Mouse (Mus musculus) heart, postnatal 10 days (tissue): ENCODE results near the gene Cfap58. TPM values are rescaled to one million over a fixed set of nuclear protein-coding genes. Genes with fewer than 3 reads are reported as not detected.
A peak's percentile ranks its signal among the peaks of the same experiment; 100 is the strongest.

Source experiments
- DNase-seq, 2 experiments: peaks; one replicate each; pipeline ENCODE4 v3.0.0; 2021
- intact Hi-C: fragments of 180-260 bp; cut with DNase I; formaldehyde crosslinking; loops from one replicate; pipeline ENCODE4 v1.15.1; 2025
- total RNA-seq, 2 experiments: library from RNA; stranded (reverse); gene quantifications; 2 replicates each; pipeline ENCODE4 v1.2.3; 2021

Gene Cfap58
- 1 to 10 TPM; 2.7 to 2.8 TPM for total RNA-seq

GRCm38 (mm10) chr19:47937443-47938406 lies at the start of gene Cfap58:
Gene Cfap58 (plus strand): TSS chr19:47937675.
- intact Hi-C loops, result loop anchor here (10.0 kb wide), 1 partner anchor 203 kb away; the partner anchor contains the start of gene Sfr1
- DNase-seq, result peak; percentile 54 to 58

GRCm38 (mm10) chr19:47888037-47888436 lies 49.4 kb upstream of the Cfap58 start:
- no peak for DNase-seq
- intact Hi-C loops, result no loop called here

- intact Hi-C loops, result no loop called here
- DNase-seq, result no peak
Observed at GRCm38 (mm10) chr19:47890489-47891130, 46.9 kb upstream of the Cfap58 start.

GRCm38 (mm10) chr19:47891562-47892312 lies 45.7 kb upstream of the Cfap58 start:
- DNase-seq, result peak; percentile 66 to 73

GRCm38 (mm10) chr19:47893092-47893491 lies 44.4 kb upstream of the Cfap58 start:
- no peak for DNase-seq
- intact Hi-C loops, result no loop called here

More at GRCm38 (mm10) chr19:47891562-47892312, 45.7 kb upstream of the Cfap58 start:
- intact Hi-C loops, result no loop called here

GRCm38 (mm10) chr19:47898472-47899079 lies 38.9 kb upstream of the Cfap58 start:
- intact Hi-C loops, result no loop called here
- DNase-seq, result no peak

- intact Hi-C loops, result no loop called here
- no peak for DNase-seq
Observed at GRCm38 (mm10) chr19:47900012-47900411, 37.5 kb upstream of the Cfap58 start.

- intact Hi-C loops, result no loop called here
- DNase-seq, result no peak
Observed at GRCm38 (mm10) chr19:47900558-47900957, 36.9 kb upstream of the Cfap58 start.

GRCm38 (mm10) chr19:47902316-47903201 lies 34.9 kb upstream of the Cfap58 start:
- peak; percentile 65 to 66 for DNase-seq
- intact Hi-C loops, result loop anchor here (2.0 kb wide), 1 partner anchor 16 kb away; the partner anchor contains the start of genes Cfap43 and Itprip

- intact Hi-C loops, result loop anchor here (2.0 kb wide), 1 partner anchor 15 kb away; the partner anchor contains the start of genes Cfap43 and Itprip
- DNase-seq, result no peak
Observed at GRCm38 (mm10) chr19:47903679-47904078, 33.8 kb upstream of the Cfap58 start.

- intact Hi-C loops, result no loop called here
- no peak for DNase-seq
Observed at GRCm38 (mm10) chr19:47905081-47905480, 32.4 kb upstream of the Cfap58 start.

- no peak for DNase-seq
- intact Hi-C loops, result no loop called here
Observed at GRCm38 (mm10) chr19:47905603-47906002, 31.9 kb upstream of the Cfap58 start.

- DNase-seq, result no peak
Observed at GRCm38 (mm10) chr19:47907596-47907995, 29.9 kb upstream of the Cfap58 start.

GRCm38 (mm10) chr19:47908961-47909371 lies 28.5 kb upstream of the Cfap58 start:
- no peak for DNase-seq
- intact Hi-C loops, result no loop called here

More at GRCm38 (mm10) chr19:47907596-47907995, 29.9 kb upstream of the Cfap58 start:
- intact Hi-C loops, result no loop called here

- peak; percentile 44 to 48 for DNase-seq
- intact Hi-C loops, result no loop called here
Observed at GRCm38 (mm10) chr19:47909387-47910116, 27.9 kb upstream of the Cfap58 start.

- DNase-seq, result no peak
- intact Hi-C loops, result no loop called here
Observed at GRCm38 (mm10) chr19:47910117-47910618, 27.3 kb upstream of the Cfap58 start.

GRCm38 (mm10) chr19:47910751-47911150 lies 26.7 kb upstream of the Cfap58 start:
- intact Hi-C loops, result no loop called here
- no peak for DNase-seq

GRCm38 (mm10) chr19:47913344-47913743 lies 24.1 kb upstream of the Cfap58 start:
- intact Hi-C loops, result no loop called here
- no peak for DNase-seq
